Mouse (Mus musculus): Measurements from ENCODE around the gene Szt2.

Szt2 gene

GRCm38 (mm10) chr4:118409142-118409900 lies at the start of gene Szt2, which contains the start of gene Med8:
Gene Szt2, minus strand, starts transcription at chr4:118409273.
Gene Med8, plus strand, starts transcription at chr4:118409337.
- DNase-seq (ENCODE audit: low spot score in 2 of 2): peak; percentile 82 to 88

GRCm38 (mm10) chr4:118457345-118457975 lies 48.4 kb upstream of the Szt2 start, which contains the start of gene Mpl:
Gene Mpl, minus strand, starts transcription at chr4:118457513.
- no peak for DNase-seq (ENCODE audit: low spot score in 2 of 2)

DNA sequence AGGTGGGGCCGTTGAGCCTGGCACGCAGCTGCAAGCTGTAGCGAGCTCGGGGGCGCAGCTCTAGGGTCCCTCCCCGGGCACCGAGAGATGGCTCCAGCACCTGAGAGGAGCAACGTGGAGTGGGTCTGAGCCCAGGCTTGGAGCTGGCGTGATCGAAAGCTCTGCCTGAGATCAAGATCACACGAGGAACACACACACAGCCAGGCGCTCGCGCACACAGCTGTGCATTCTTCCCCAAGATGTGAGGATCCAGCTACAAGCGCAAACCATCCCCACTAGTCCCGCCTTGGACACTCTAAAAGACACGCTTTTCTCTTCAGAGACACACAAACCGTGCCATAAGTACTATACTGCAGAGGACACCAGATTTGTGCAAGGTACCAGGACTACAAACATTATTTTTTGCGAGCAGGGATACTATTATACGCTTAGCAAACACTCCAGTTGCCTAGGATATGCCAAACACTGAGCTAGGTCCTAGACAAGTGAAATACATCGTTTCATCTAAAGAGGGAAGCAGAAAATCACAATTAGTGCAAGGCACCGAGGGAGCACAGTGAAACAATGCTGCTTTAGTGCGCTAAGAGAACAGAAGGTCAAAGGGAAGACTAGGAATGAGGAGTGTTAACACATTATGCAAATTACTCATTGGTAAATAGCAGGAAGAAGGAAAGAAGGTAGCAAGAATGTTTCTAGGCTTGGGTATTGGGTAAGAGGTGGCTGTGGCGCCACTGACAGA lies 37.5 kb upstream of the Szt2 start:
- DNase-seq (ENCODE audit: low spot score in 2 of 2): no peak

- DNase-seq (ENCODE audit: low spot score in 2 of 2): peak; percentile 21 to 27
Observed at GRCm38 (mm10) chr4:118445781-118446414, 36.8 kb upstream of the Szt2 start.

GRCm38 (mm10) chr4:118445088-118445487 lies 36.0 kb upstream of the Szt2 start:
- DNase-seq (ENCODE audit: low spot score in 2 of 2): no peak

GRCm38 (mm10) chr4:118437829-118438253 lies 28.8 kb upstream of the Szt2 start:
- peak in 1 of 2 experiments; percentile 14 for DNase-seq (ENCODE audit: low spot score in 2 of 2)

GRCm38 (mm10) chr4:118436820-118437603 lies 27.9 kb upstream of the Szt2 start, which contains the start of gene Cdc20:
Gene Cdc20, minus strand, starts transcription at chr4:118437352.
- DNase-seq (ENCODE audit: low spot score in 2 of 2): peak; percentile 82 to 86

- DNase-seq (ENCODE audit: low spot score in 2 of 2): no peak
Observed at GRCm38 (mm10) chr4:118432332-118432731, 23.3 kb upstream of the Szt2 start.

DNA sequence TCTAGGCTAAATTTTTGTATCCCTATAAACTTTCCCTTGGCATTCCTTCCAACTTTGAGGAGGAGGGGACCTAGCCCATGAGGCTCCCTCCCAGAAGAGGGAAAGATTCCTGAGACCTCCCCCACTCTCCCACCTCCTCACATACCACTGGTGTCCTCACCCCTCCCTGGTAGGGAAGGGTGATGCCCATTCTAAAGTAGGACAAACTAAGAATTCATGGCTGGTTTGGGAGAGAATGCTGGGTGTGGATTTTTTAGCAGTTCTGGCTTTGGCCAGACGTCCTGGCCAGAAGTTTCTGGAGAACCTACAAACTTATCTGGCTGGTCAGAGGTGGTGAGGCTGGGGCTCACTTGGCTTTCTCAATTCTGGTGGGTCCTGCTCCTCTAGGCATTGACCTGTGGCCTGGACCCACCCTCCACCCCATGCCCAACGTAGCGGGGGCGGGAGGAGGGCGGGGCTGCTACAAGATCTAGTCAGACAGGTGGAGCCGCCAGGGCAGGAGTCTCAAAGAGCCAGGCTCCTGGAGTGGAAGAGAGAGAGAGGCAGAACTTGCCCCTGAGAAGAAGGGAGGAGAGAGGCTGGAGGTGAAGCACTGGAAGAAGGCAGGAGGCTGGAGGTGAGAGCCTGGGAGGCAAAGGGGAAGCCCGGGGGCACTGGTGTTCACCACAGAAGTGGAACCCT lies 20.3 kb upstream of the Szt2 start:
- DNase-seq (ENCODE audit: low spot score in 2 of 2): peak; percentile 68 to 74

- DNase-seq (ENCODE audit: low spot score in 2 of 2): peak in 1 of 2 experiments; percentile 37
Observed at GRCm38 (mm10) chr4:118428531-118429214, 19.6 kb upstream of the Szt2 start.

DNA sequence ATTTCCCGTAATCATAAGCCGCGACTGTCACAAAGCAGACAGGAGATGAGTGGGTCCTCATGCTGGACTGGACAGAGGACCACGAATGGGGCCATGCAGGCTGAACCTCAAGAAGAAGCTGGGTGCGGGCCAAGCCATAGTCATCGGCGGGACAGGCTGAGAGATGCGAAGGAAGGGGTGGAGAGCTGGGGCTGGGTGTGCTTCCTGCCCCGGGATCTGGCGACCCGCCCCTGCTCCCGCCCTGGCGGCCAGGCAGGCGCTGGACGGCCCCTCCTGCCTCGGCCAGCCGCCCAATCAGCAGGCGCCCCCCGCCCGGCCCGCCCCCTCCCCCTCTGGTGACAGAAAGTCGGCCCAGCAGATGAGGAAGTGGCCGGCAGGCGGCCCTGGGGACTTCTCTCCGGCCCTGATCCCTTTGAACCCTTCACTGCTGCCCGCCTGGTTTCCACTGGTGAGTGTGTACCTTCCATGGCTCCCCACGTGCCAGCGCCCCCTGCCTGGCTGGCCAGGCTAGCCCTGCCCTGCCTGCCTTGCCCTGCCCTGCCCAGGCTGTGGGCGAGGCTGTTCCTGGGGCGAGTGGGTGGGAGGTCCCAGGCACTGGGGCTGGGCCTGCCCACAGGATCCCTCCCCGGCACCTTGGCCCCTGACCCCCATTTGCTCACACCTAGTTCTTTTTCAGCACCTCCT lies 18.8 kb upstream of the Szt2 start, which contains the start of gene Elovl1:
Gene Elovl1 (plus strand): TSS at position 326 of the 684 bp plus-strand sequence.
- peak; percentile 88 to 91 for DNase-seq (ENCODE audit: low spot score in 2 of 2)

DNA sequence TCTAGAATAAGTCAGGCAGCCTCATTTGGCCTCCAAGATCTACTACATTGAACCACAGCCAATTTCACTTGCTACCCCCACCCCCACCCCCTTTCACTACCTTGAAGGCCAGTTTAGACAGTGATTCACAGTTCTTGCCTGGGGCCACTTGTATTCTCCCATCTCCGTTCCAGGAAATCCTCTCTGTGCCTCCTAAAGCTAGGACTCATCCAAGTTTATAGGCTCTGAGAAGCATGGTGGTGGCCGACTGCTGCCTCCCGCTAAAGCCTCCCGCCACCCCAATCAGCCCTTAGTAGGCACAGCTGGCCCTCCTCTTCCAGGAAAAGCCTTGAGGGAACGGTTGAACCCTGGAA lies 18.3 kb upstream of the Szt2 start:
- DNase-seq (ENCODE audit: low spot score in 2 of 2): no peak

DNA sequence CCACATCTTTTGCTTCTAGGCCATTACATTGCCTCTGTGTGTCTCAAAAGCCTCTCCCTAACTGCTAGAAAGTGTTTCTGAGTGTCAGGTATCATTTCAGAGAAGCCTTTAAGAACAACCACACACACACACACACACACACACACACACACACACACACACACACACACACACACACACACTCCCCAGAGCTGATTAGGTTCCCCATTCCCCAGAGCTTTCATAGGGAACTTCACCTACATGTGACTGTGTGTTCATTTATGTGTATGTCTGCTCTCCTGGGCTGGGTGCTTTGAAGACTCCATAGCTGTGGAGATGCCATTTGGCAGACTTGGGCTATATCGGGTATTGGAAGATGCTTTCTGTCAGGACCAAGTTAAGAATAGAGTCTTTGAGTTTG lies 16.3 kb upstream of the Szt2 start:
- no peak for DNase-seq (ENCODE audit: low spot score in 2 of 2)

GRCm38 (mm10) chr4:118424541-118425160 lies 15.6 kb upstream of the Szt2 start:
- no peak for DNase-seq (ENCODE audit: low spot score in 2 of 2)

DNA sequence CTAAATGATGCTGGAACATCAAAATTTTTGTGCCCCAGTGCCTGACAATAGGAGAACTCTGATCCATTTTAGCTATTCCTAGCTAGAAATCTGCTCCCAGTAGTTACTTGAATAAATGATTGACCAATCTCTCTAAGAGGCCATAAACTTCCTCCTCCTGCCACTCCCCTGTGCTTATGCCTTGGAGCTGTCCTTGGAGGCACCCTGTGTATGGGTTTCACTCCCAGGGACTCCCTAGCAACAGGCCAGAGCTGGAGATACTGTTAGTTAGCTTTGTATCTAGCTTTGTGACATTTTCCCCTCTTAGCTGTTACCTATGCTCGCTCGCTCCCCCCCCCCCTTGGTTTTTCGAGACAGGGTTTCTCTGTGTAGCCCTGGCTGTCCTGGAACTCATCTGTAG lies 12.3 kb upstream of the Szt2 start:
- DNase-seq (ENCODE audit: low spot score in 2 of 2): no peak

DNA sequence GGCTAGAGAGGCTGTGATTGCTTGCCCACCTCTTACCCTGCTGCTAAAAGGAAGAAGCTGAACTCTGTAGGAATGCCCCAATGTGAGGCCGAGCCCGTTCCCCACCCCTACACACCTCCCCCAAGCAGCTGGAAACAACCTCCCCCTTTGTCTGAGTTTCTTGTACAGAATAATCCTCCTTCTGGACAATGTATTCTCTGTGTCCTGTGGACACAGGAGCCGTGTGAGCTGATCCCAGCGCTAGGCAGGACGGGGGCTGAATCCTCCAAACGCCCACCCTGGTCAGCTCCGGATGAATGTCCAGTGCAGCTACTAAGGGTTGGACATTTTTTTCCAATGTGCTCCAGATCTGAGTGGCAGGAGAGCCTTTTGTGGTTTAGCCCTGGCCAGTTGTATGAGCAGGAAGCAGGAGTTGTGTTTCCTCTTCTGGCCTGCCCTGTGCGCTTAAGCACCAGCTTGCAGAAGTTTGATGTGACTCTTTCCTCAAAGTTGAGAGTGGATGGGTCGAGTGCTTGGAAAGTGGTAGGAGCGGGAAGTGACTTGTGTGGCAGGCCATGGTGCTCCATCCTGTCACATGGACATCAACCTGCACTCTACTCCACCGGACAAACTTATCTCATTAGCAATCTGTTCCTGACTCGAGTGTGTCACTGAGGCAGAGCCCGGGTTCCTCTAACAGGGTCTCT lies 8.2 kb upstream of the Szt2 start:
- no peak for DNase-seq (ENCODE audit: low spot score in 2 of 2)

DNA sequence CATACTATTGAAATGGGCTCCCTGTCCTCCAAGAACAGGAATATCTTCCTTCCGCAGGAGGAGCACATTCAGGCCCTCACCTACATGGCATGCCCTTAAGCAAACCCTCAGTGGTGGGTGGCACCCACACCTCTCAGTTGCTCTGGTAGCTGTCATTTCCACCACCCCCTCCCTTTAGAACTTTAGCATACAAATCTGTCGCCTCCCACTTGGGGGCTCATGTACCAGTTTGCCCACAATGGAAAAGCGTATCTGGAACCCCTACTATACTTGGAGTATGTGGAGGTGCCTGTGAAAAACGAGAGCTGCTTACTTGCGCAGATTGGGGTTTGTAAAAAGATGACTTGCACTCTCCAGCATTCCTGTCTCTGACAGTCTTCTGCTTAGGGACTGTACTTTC lies 7.3 kb upstream of the Szt2 start:
- DNase-seq (ENCODE audit: low spot score in 2 of 2): no peak

DNA sequence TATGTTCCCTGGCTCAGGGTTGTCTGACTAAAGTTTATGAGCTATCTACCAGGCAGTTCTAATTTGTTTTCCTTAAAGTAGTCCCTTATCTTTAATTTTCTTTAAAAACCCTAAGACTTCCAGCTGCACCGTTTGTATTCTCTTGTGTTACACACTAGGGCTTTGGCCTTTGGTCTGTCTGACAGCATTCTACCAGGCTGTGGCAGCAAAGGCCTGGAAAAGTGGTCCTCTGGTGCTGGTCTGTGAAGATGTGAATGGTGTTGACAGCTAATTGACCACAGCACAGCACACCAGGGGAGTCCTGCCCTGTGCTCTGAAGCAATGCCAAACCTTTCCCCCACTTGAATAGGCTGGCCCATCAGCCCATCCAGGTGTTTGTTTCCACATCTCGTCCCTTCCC lies 6.7 kb upstream of the Szt2 start:
- DNase-seq (ENCODE audit: low spot score in 2 of 2): no peak

Data from urinary bladder, adult 18-20 months (tissue).